Mouse (Mus musculus): ENCODE measurements around the gene Sema4d. TPM values are rescaled to one million over a fixed set of nuclear protein-coding genes. Genes with fewer than 3 reads are reported as not detected.

The Sema4d gene
- polyA plus RNA-seq, 1 experiment from 2014 or later = 3.9 TPM

DNA sequence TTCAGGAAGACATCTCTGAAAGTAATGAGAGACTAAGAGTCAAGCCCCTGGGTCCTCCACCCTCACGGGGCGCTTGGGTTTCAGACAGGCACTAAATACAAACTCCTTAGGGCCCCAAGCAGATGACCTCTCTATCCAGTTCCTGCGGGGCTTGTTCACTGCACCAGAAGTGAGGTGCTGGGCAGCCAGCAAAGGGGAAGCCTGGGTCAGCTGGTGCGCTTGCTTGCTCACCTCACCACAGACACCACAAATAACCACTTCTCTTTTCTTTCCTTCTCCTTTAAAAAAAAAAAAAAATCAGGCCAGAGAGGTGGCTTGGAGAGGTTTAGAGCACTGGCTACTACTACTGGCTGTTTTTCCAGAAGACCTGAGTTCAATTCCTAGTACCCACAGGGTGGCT lies 59.0 kb downstream of the Sema4d start:
- Histone ChIP-seq H3K4me1 (ENCODE audit: insufficient read depth) (peaks cover 48% of the 10 kb centered on the region), H3K9me3 (ENCODE audit: low read length) (no peaks in the 10 kb centered on the region), H3K27ac (ENCODE audit: low read depth) (peak overlapping the region; percentile 39), H3K27me3 (ENCODE audit: insufficient read depth, low read length) (no peaks in the 10 kb centered on the region), H3K4me3 (ENCODE audit: low read depth, low read length) (no peak overlapping the region), H3K36me3 (replicated peaks; ENCODE audit: insufficient read depth, low read length) (no peaks in the 10 kb centered on the region), H3K9ac (replicated peaks) (no peak overlapping the region), H3K4me2 (ENCODE audit: low read depth, low read length) (peak overlapping the region; percentile 38)
- TF ChIP-seq CTCF (IDR thresholded peaks at IDR 0.05; ENCODE audit: low read depth) (no peak), EP300 (IDR thresholded peaks at IDR 0.05; ENCODE audit: low read depth) (peak; percentile 32; the same call in 1 of the 2 replicates)
- peak; percentile 55 for DNase-seq
- ATAC-seq = no peak
- WGBS (ENCODE audit: insufficient replicate concordance) = 60% methylated on average over 4 of the region's 4 CpGs

DNA sequence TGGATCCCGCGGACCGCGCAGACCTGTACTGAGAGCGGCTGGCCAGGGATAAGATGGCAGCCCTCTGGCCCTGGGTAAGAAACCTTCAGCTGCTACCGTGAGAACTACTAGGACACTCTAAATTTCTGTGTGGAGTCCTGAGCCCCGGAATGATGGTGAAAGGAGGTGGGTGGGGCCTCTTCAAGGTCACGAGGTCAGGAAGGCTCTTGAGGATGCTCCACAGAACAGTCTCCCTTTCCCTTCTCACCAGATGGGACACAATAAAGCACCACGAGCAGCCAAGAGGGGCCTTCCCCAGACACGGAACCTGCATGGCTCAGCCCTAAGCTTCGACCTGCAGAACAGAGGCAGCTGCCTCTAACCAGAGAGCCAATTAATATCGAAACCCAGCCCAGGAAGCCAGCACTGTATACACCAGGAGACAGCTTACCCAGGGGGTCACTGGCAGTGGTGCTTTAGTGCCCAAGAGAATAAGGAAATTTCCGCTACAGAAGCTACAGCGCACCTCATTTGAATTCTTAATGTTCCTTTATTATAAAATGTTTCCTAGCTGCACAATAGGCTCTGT lies 61.4 kb downstream of the Sema4d start:
- no peak for ATAC-seq

DNA sequence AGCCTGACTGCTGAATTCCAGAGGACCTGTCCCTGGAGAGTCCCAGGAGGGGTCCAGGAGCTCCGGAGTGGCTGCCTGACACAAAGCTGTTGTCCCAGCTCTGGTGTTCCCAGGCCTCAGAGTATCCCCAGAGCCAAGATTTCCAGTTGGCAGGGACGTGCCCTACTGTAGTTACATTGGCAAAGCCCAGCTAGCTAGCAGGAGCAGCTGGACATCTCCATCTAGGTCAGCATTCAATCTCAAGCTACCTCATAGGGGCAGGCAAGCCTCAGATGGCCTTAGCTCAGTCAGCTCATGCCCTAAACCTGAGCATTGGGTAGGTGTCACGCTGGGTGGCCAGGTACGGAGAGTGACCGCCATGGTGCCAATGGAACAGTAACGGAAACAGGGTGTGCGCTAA lies 62.1 kb downstream of the Sema4d start:
- DNase-seq (no peak), ATAC-seq (no peak)
- H3K4me3 ChIP-seq (ENCODE audit: low read depth, low read length) = no peak overlapping the region
- no peaks in the 10 kb centered on the region for H3K27me3 ChIP-seq (ENCODE audit: insufficient read depth, low read length)
- no peak for TF ChIP-seq CTCF (IDR thresholded peaks at IDR 0.05; ENCODE audit: low read depth)
- no peak overlapping the region for H3K4me2 ChIP-seq (ENCODE audit: low read depth, low read length)
- no peak overlapping the region for H3K27ac ChIP-seq (ENCODE audit: low read depth)
- no peaks in the 10 kb centered on the region for H3K9me3 ChIP-seq (ENCODE audit: low read length)
- WGBS (ENCODE audit: insufficient replicate concordance) = 84% methylated on average over 7 of the region's 7 CpGs
- H3K36me3 ChIP-seq (replicated peaks; ENCODE audit: insufficient read depth, low read length) = no peaks in the 10 kb centered on the region
- no peak overlapping the region for H3K9ac ChIP-seq (replicated peaks)
- H3K4me1 ChIP-seq (ENCODE audit: insufficient read depth) = peaks cover 20% of the 10 kb centered on the region

More for the DNA sequence above, 61.4 kb downstream of the Sema4d start:
- H3K36me3 ChIP-seq (replicated peaks; ENCODE audit: insufficient read depth, low read length) = no peaks in the 10 kb centered on the region
- no peak for DNase-seq
- no peaks in the 10 kb centered on the region for H3K27me3 ChIP-seq (ENCODE audit: insufficient read depth, low read length)
- no peak overlapping the region for H3K4me3 ChIP-seq (ENCODE audit: low read depth, low read length)
- no peak overlapping the region for H3K27ac ChIP-seq (ENCODE audit: low read depth)
- no peak overlapping the region for H3K9ac ChIP-seq (replicated peaks)
- H3K4me2 ChIP-seq (ENCODE audit: low read depth, low read length) = no peak overlapping the region
- 84% methylated on average over 14 of the region's 14 CpGs for WGBS (ENCODE audit: insufficient replicate concordance)
- H3K9me3 ChIP-seq (ENCODE audit: low read length) = no peaks in the 10 kb centered on the region
- TF ChIP-seq CTCF (IDR thresholded peaks at IDR 0.05; ENCODE audit: low read depth) = no peak
- no peak for TF ChIP-seq EP300 (IDR thresholded peaks at IDR 0.05; ENCODE audit: low read depth)
- peaks cover 25% of the 10 kb centered on the region for H3K4me1 ChIP-seq (ENCODE audit: insufficient read depth)

DNA sequence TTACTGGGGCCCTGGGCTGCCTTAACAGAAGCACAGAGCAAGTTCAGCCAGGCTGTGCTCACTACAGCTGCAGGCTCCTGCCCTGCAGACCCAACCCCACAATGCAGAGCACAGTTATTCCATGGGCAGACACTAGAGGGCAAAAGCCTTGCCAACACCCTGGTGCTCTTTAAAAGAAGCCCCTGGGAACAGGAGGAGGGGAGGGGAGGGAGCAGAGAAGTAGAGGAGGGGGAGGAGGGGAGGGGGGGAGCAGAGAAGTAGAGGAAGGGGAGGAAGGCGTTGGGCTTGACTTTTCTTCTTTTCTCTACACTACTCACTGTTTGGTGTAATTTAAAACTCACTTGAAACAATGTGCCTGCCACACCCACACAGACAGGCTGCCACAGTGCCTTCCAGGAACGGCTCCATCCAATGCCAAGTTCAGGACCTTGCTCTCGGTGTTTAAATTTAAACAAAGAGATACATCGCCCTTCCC lies 63.6 kb downstream of the Sema4d start:
- Histone ChIP-seq H3K9ac (replicated peaks) (no peak overlapping the region), H3K36me3 (replicated peaks; ENCODE audit: insufficient read depth, low read length) (no peaks in the 10 kb centered on the region), H3K4me2 (ENCODE audit: low read depth, low read length) (no peak overlapping the region), H3K4me3 (ENCODE audit: low read depth, low read length) (no peak overlapping the region), H3K27me3 (ENCODE audit: insufficient read depth, low read length) (no peaks in the 10 kb centered on the region), H3K27ac (ENCODE audit: low read depth) (no peak overlapping the region), H3K4me1 (ENCODE audit: insufficient read depth) (peaks cover 14% of the 10 kb centered on the region), H3K9me3 (ENCODE audit: low read length) (no peaks in the 10 kb centered on the region)
- 27% methylated on average over 4 of the region's 4 CpGs for WGBS (ENCODE audit: insufficient replicate concordance)
- no peak for ATAC-seq
- no peak for DNase-seq
- peak; percentile 59 for TF ChIP-seq CTCF (IDR thresholded peaks at IDR 0.05; ENCODE audit: low read depth)
- no peak for TF ChIP-seq EP300 (IDR thresholded peaks at IDR 0.05; ENCODE audit: low read depth)

DNA sequence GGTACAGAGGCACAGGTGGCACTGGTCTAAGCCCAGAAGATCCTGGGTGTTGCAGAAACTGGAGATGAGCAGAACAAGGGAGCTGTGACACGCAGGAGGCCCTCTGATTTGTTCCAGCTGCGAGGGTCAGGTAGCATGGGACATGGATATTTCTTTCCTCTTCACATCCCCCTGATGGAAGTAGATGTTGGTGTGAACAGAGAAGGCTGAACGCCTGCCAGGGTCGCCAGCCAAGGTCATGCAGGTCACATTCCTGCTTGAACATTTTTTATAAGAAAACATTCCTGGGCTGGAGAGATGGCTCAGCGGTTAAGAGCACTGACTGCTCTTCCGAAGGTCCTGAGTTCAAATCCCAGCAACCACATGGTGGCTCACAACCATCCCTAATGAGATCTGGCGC lies 66.2 kb downstream of the Sema4d start:
- Histone ChIP-seq H3K4me3 (ENCODE audit: low read depth, low read length) (no peak overlapping the region), H3K4me1 (ENCODE audit: insufficient read depth) (peaks cover 14% of the 10 kb centered on the region), H3K4me2 (ENCODE audit: low read depth, low read length) (no peak overlapping the region), H3K36me3 (replicated peaks; ENCODE audit: insufficient read depth, low read length) (no peaks in the 10 kb centered on the region), H3K9me3 (ENCODE audit: low read length) (no peaks in the 10 kb centered on the region), H3K27me3 (ENCODE audit: insufficient read depth, low read length) (no peaks in the 10 kb centered on the region), H3K9ac (replicated peaks) (no peak overlapping the region), H3K27ac (ENCODE audit: low read depth) (no peak overlapping the region)
- DNase-seq (no peak), ATAC-seq (no peak)
- WGBS (ENCODE audit: insufficient replicate concordance) = 82% methylated on average over 6 of the region's 7 CpGs
- TF ChIP-seq EP300 (IDR thresholded peaks at IDR 0.05; ENCODE audit: low read depth) (no peak), CTCF (IDR thresholded peaks at IDR 0.05; ENCODE audit: low read depth) (no peak)

DNA sequence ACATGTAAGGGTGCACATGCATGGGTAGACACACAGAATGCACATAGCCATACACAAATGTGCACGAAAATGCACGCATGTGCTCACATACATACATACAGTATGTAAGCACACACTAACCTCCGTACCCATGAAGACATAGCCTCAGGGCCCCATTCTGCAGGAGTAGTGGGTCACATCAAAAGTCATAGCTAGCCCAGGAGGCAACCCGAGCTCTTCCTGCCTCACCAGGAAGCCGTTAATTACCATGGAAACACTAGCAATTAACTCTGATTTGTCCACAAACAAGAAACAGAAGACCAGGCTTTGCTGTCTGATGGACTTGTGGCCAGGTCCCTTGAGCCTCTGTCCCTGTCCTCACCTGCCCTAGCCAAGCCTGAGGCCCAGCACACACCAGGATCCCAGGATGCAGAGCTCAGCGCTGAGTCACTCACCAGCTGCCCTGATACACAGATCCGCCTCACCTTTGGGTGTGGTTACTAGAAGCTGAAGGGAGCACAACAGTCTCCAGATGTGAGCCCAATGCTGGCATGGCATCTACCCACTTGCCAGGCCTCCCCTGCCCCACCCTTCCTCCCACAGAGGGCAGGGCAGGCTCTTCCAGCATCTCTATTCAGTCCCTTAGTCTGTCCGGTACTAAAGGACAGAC lies 67.5 kb downstream of the Sema4d start:
- Histone ChIP-seq H3K9me3 (ENCODE audit: low read length) (no peaks in the 10 kb centered on the region), H3K4me3 (ENCODE audit: low read depth, low read length) (no peak overlapping the region), H3K36me3 (replicated peaks; ENCODE audit: insufficient read depth, low read length) (no peaks in the 10 kb centered on the region), H3K4me1 (ENCODE audit: insufficient read depth) (peaks cover 14% of the 10 kb centered on the region), H3K27ac (ENCODE audit: low read depth) (no peak overlapping the region), H3K4me2 (ENCODE audit: low read depth, low read length) (no peak overlapping the region), H3K9ac (replicated peaks) (no peak overlapping the region), H3K27me3 (ENCODE audit: insufficient read depth, low read length) (no peaks in the 10 kb centered on the region)
- WGBS (ENCODE audit: insufficient replicate concordance) = 65% methylated on average over 8 of the region's 8 CpGs
- TF ChIP-seq CTCF (IDR thresholded peaks at IDR 0.05; ENCODE audit: low read depth) (no peak), EP300 (IDR thresholded peaks at IDR 0.05; ENCODE audit: low read depth) (no peak)
- DNase-seq (no peak), ATAC-seq (peak; percentile 72)

Data from liver, postnatal 0 days (tissue).